Comparison of ENCODE assay signal across 25 mouse cellular contexts in the genomic region with DNA sequence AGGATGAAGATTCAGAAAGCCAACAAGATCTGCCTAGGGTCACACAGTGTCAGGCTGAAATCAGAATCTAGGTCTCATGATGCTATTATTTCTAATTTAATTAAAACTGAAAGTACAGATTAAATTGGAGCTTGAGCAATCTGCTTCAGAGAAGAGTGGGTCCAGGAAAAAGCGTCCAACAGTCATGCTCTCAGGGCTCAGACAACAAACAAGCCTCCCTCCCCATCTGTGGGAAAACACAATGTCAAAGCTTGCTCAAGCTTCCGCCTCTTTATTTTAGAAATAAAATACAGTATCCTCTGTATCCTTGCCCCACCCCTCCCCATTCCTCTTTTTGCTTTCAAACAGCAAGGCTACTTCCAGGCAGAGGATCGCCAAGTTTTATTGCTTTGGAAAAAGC.
A peak's percentile ranks its signal among the peaks of the same experiment; 100 is the strongest.
DNase-seq lines count a peak whose midpoint lies in the region; ATAC-seq and TF ChIP-seq lines count a peak whose summit lies in the region.
"Had no signal": no experiment of that assay in that cellular context is flagged by ENCODE, and none has a peak within 500 bp of the region (broad histone marks: within the 10 kb centered on the region; RNA-seq: fewer than 3 reads in every experiment).

No protein-coding gene starts in this region.

- no peak for ATAC-seq in lung, postnatal 0 days
- ATAC-seq: forebrain, embryonic 16.5 days; hindbrain, postnatal 0 days; intestine, embryonic 15.5 days had no signal

- peak overlapping the region; percentile 91 for H3K27ac ChIP-seq in gastrocnemius, adult 2 months
- H3K27ac ChIP-seq in layer of hippocampus, adult 2 months, result peak overlapping the region; percentile 88
- no peak overlapping the region for H3K27ac ChIP-seq in lung, postnatal 0 days (ENCODE audit: low read length)
- H3K27ac ChIP-seq: hindbrain, embryonic 12.5 days; intestine, embryonic 15.5 days; liver, embryonic 15.5 days; lung, embryonic 15.5 days; midbrain, embryonic 12.5 days had no signal

- 61% methylated on average over 3 of the region's 3 CpGs for WGBS in lung, postnatal 0 days

- no peaks in the 10 kb centered on the region for H3K9me3 ChIP-seq in lung, postnatal 0 days (ENCODE audit: low read length)
- H3K9me3 ChIP-seq: hindbrain, embryonic 12.5 days; intestine, embryonic 15.5 days; liver, embryonic 15.5 days; lung, embryonic 15.5 days; megakaryocyte, embryonic 14.5 days; midbrain, embryonic 12.5 days had no signal

- no peak overlapping the region for H3K4me2 ChIP-seq in lung, postnatal 0 days (replicated peaks; ENCODE audit: low read depth, low read length)
- H3K4me2 ChIP-seq: heart, embryonic 11.5 days; hindbrain, embryonic 12.5 days; intestine, embryonic 15.5 days; liver, embryonic 15.5 days; lung, embryonic 15.5 days; midbrain, embryonic 12.5 days had no signal

- no peak overlapping the region for H3K9ac ChIP-seq in lung, postnatal 0 days (replicated peaks; ENCODE audit: low read depth)
- H3K9ac ChIP-seq: hindbrain, embryonic 12.5 days; intestine, embryonic 15.5 days; liver, embryonic 15.5 days; lung, embryonic 15.5 days; midbrain, embryonic 12.5 days had no signal

- H3K27me3 ChIP-seq in lung, postnatal 0 days (replicated peaks; ENCODE audit: insufficient read depth, low read length), result no peaks in the 10 kb centered on the region
- H3K27me3 ChIP-seq: CH12.LX; hindbrain, embryonic 12.5 days; intestine, embryonic 15.5 days; liver, embryonic 15.5 days; lung, embryonic 15.5 days; megakaryocyte, embryonic 14.5 days; midbrain, embryonic 12.5 days had no signal

- H3K36me3 ChIP-seq in lung, postnatal 0 days (ENCODE audit: insufficient read depth, low read length), result peaks cover 6% of the 10 kb centered on the region; the same call in 1 of the 2 replicates
- H3K36me3 ChIP-seq: liver, embryonic 15.5 days had no signal

- intact Hi-C loops in gastrocnemius, adult 2 months (cut with DNase I), result no loop called here

- TF ChIP-seq EP300 in lung, postnatal 0 days (IDR thresholded peaks at IDR 0.05), result no peak

- H3K4me3 ChIP-seq in gastrocnemius, adult 2 months, result no peak overlapping the region
- no peak overlapping the region for H3K4me3 ChIP-seq in layer of hippocampus, adult 2 months
- H3K4me3 ChIP-seq in lung, postnatal 0 days (ENCODE audit: low read depth, low read length), result no peak overlapping the region
- H3K4me3 ChIP-seq: erythroblast, embryonic 14.5 days; hindbrain, embryonic 12.5 days; intestine, embryonic 15.5 days; liver, embryonic 15.5 days; lung, embryonic 15.5 days; megakaryocyte, embryonic 14.5 days; midbrain, embryonic 12.5 days had no signal

- H3K4me1 ChIP-seq in lung, postnatal 0 days (ENCODE audit: insufficient read depth, low read depth, low read length), result no peaks in the 10 kb centered on the region
- H3K4me1 ChIP-seq: intestine, embryonic 15.5 days; lung, embryonic 15.5 days had no signal

- TF ChIP-seq CTCF in gastrocnemius, adult 2 months (IDR thresholded peaks at IDR 0.05), result no peak
- TF ChIP-seq CTCF in layer of hippocampus, adult 2 months (conservative IDR thresholded peaks at IDR 0.05), result no peak
- TF ChIP-seq CTCF in lung, postnatal 0 days (IDR thresholded peaks at IDR 0.05), result no peak

- no peak for DNase-seq in gastrocnemius, adult 2 months
- DNase-seq in gastrocnemius, postnatal 4 days (ENCODE audit: low spot score in 2 of 2), result no peak
- DNase-seq in layer of hippocampus, adult 2 months (ENCODE audit: low spot score in 2 of 2), result peak in 1 of 2 experiments; percentile 46
- no peak for DNase-seq in layer of hippocampus, adult 8-10 months (ENCODE audit: low spot score in 2 of 2)
- DNase-seq in lung, postnatal 0 days (ENCODE audit: low spot score), result peak; percentile 41
- DNase-seq in lung, postnatal 14 days, result no peak
- DNase-seq in thymus, postnatal 0 days (ENCODE audit: low spot score), result no peak
- DNase-seq: adrenal gland, postnatal 25 days; gastrocnemius, postnatal 10 days; heart, postnatal 36 days; lung, postnatal 4 days; retina, postnatal 1 day; right cerebral cortex, postnatal 14 days; thymus, postnatal 14 days had no signal
